Mouse (Mus musculus) kidney, postnatal 25 days (tissue): ENCODE measurements at regions not wholly inside any gene's neighbourhood (a gene's known extent, or its start where the extent isn't known, plus 50 kb on each side); places are given as distances from the start of the nearest gene placed in this dataset.
"Not testable (repeated sequence)": the region's sequence is repeated elsewhere in the genome, so short reads cannot be mapped to it uniquely, and the experiment has no call there.

Source experiments
- DNase-seq, 2 experiments: peaks; one replicate each; pipeline ENCODE4 v3.0.0; 2021; ENCODE audit warnings: mixed read lengths in 2 of 2

- not testable (repeated sequence) for DNase-seq
Observed at GRCm38 (mm10) chr17:6371846-6372245, 54.5 kb upstream of the Dynlt1a start.

GRCm38 (mm10) chr17:6378374-6378773 lies 51.5 kb upstream of the Dynlt1b start:
- DNase-seq, result peak in 1 of 2 experiments; percentile 35
